Mouse (Mus musculus): ENCODE measurements around the gene Tbc1d20.

Gene Tbc1d20

DNA sequence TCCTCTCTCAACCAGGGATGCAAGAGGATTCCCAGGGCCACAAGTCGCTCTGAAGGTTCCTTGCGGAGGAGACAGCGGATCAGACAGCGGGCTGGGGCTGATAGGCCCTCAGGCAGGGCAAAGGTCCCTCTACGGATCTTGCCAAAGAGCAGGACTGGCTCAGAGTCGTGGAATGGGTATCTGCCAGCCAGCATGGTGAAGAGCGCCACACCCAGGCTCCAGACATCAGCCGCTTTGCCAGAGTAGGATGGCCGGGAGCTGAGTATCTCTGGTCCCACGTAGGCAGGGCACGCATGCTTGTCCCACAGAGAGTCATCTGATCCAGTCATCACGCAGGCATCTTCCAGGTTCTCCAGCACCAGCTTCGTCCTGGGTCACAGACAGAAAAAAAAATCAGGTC lies 44.7 kb downstream of the Tbc1d20 start:
- ChIA-PET CTCF (interaction anchor here in 1 of 4 experiments (1.4 to 5.1 kb wide), 2 partner anchors 25 to 27 kb away, joined by 4 to 28 read pairs; no protein-coding TSS in a partner anchor), POLR2A (interaction anchor here in 2 of 4 experiments (0.8 to 10.5 kb wide), 11 partner anchors 6 to 243 kb away, joined by 3 to 197 read pairs (median 14); partner anchors contain the start of genes Rbck1 (in 1 of the 2) and Tbc1d20 (in 1 of the 2))

DNA sequence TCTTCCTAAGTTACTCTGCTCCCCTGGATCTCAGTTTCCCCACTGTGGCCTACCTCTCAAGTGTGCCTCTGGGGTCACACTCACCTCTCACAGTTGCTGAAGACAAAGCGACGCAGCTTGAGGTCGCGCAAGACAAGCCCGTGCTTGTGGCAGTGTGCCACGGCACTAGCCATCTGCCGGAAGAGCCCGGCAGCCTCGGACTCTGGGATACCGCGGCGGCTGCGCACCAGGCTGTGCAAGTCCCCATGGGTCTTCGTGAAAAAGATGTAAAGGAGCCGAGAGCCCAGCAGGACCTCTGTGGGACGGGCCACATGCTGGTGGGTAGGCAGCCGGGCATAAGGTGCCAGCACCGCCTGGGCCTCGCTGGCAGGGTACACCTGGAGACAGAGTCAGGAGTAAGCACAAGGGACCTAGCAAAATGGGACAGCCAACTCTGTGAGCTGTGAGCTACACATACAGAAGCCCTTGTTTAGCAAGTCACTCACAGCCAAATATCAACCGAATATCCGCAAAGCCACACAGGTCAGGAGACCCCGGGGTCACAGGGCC lies 46.1 kb downstream of the Tbc1d20 start:
- ChIA-PET POLR2A (interaction anchor here in 3 of 4 experiments (0.6 to 10.5 kb wide), 25 partner anchors 8 to 320 kb away, joined by 3 to 197 read pairs (median 4); partner anchors contain the start of genes Tbc1d20 (in 2 of the 3), Csnk2a1 (in 1 of the 3), Nrsn2 (in 1 of the 3) and Rbck1 (in 1 of the 3)), CTCF (interaction anchor here in 3 of 4 experiments (0.5 to 5.1 kb wide), 7 partner anchors 24 to 251 kb away, joined by 3 to 28 read pairs (median 5); partner anchors contain the start of gene Tbc1d20 (in 2 of the 3))

DNA sequence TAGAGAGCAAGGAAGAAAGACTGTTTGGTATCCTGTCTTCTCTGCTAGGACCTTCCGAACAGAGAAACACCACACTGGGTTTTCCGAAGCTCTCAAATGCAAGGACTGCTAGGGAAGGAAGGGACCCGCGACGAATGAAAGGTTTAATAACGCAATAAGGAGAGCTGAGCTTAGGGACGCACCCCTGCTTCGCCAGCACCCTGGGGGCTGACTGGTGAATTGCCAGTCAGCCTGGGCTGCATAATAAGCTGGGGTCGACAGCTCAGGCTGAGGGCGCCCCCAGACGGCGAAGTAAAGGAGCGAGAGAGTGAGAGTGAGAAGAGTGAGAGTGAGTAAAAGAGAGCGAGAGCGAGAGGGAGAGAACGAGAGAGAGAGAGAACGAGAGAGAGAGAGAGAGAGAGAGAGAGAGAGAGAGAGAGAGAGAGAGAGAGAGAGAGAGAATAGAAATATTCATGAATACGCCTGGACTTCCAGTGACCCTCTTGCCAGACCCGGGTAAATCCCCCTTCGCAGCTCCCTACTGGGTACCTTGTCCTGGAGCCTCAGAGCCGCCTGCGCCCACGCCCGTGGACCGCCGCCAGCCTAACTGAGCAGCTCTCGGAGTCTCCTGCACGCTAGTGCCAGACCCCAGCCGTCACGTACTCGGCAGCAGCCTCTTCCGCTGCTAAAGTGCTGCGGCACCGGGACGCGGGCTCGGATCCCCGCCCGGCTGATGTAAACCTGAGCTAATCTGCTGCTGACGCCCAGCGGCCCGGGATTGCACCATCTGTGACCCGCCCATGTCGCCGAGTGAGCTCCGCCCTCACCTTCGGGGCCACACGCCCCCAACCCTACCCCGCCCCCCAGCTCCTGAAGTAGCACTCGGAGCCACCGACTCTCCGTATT lies 49.9 kb downstream of the Tbc1d20 start, which contains the start of gene Trib3:
TSS of gene Trib3 (minus strand) at position 704 of the 885 bp plus-strand sequence.
- POLR2A ChIA-PET = interaction anchor here (0.6 to 10.5 kb wide), 200 partner anchors 8 to 1434 kb away, joined by 3 to 197 read pairs (median 5); partner anchors contain the start of genes Rbck1 (in 3 of the 4), Srxn1 (in 3 of the 4), Tbc1d20 (in 3 of the 4) and Csnk2a1 (in 2 of the 4)
- CTCF ChIA-PET = interaction anchor here (0.5 to 5.6 kb wide), 104 partner anchors 8 to 1816 kb away, joined by 3 to 92 read pairs (median 3); partner anchors contain the start of genes Rbck1 (in 3 of the 4), Tbc1d20 (in 3 of the 4), Nrsn2 (in 1 of the 4) and Sox12 (in 1 of the 4)

GRCm38 (mm10) chr2:152344361-152344760 lies 50.7 kb downstream of the Tbc1d20 start:
- POLR2A ChIA-PET = interaction anchor here (0.5 to 10.5 kb wide), 170 partner anchors 7 to 1305 kb away, joined by 3 to 197 read pairs (median 6); partner anchors contain the start of genes Rbck1 (in 3 of the 4), Srxn1 (in 3 of the 4), Tbc1d20 (in 3 of the 4) and Csnk2a1 (in 2 of the 4)
- CTCF ChIA-PET = interaction anchor here (0.5 to 5.6 kb wide), 56 partner anchors 10 to 430 kb away, joined by 3 to 92 read pairs (median 4); partner anchors contain the start of genes Rbck1 (in 3 of the 4), Tbc1d20 (in 2 of the 4), Nrsn2 (in 1 of the 4) and Sox12 (in 1 of the 4)

DNA sequence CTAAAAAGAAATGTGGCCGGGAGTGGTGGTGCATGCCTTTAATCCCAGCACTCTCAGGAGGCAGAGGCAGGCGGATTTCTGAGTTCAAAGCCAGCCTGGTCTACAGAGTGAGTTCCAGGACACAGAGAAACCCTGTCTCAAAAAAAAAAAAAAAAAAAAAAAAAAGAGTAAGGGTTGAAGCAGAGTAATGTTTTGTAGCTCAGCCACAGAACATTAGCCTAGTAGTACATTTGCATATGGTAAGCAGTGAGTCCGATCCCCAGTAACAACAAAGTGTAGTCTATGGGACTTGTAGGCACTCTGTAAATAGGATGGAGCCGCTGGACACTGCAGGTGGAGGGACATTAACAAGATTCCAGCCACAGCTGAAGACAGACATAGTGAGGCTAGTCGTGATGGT lies 51.3 kb downstream of the Tbc1d20 start:
- ChIA-PET POLR2A (interaction anchor here (0.5 to 10.5 kb wide), 89 partner anchors 7 to 803 kb away, joined by 3 to 197 read pairs (median 7); partner anchors contain the start of genes Rbck1 (in 3 of the 4), Csnk2a1 (in 2 of the 4), Mcts2 (in 2 of the 4) and Tbc1d20 (in 2 of the 4)), CTCF (interaction anchor here (0.5 to 5.6 kb wide), 21 partner anchors 10 to 325 kb away, joined by 3 to 92 read pairs (median 6); partner anchors contain the start of gene Rbck1 (in 1 of the 4))

DNA sequence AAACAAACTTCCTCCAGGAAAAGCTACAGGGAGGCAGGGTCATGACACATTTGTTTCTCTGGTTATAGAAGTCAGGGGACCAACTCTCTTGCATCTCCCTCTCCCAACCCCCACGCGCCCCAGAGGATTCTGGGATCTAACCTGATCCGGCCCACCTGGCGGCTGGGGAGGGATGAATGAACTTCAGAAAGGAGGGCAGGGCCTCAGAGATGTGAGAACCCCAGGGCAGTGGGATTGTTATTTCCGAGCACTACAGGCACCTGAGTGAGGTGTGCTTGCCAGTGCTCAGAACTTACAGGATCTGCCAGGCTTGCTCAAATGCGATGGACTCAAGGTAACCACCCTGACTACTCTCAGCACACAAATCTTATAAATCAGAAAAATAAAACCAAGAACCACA lies 51.8 kb downstream of the Tbc1d20 start:
- CTCF ChIA-PET = interaction anchor here (0.6 to 5.6 kb wide), 11 partner anchors 14 to 325 kb away, joined by 3 to 92 read pairs (median 18); no protein-coding TSS in a partner anchor

DNA sequence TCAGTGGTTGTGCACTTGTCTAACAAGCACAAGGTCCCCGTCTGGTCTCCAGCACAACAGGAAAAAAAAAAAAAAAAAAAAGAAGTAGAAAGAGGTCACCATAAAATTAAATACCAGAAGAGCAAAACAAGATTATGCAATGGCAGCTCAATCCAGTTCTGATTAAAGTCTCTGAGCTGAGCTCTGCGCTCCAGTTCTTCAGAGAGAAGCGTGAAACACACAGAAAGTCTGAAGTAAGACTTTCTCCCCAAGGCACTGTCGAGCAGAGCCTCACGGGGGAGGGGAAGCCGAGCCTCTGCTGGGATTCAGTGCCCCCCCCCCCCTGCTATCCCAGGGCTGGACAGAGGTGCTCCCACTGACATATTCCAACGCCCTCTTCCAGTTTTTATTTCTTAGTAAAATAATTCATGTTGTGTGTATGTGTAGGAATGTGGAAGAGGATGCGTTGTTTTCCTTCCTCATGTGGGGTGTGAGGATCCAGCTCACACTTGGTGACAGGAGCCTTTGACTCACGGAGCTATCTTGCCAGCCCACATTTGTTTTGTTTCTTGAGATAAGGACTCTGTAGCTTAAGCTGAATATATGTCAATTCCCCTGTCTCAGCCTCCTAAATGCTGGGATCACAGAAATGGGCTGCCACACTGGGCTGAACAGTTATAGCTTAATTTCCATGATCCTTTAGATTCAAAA lies 53.3 kb downstream of the Tbc1d20 start:
- CTCF ChIA-PET = interaction anchor here (0.7 to 5.6 kb wide), 6 partner anchors 16 to 848 kb away, joined by 3 to 92 read pairs (median 5); no protein-coding TSS in a partner anchor
- POLR2A ChIA-PET = interaction anchor here (0.6 to 10.5 kb wide), 13 partner anchors 9 to 191 kb away, joined by 3 to 137 read pairs (median 3); no protein-coding TSS in a partner anchor

More for the DNA sequence above, 51.8 kb downstream of the Tbc1d20 start:
- POLR2A ChIA-PET = interaction anchor here (0.6 to 10.5 kb wide), 38 partner anchors 12 to 415 kb away, joined by 3 to 197 read pairs (median 14); partner anchors contain the start of genes Rbck1 (in 3 of the 4), Csnk2a1 (in 2 of the 4), Tbc1d20 (in 2 of the 4) and Sox12 (in 1 of the 4)

- CTCF ChIA-PET = interaction anchor here in 1 of 4 experiments (5.6 kb wide), 1 partner anchor 15 kb away, joined by 92 read pairs; no protein-coding TSS in a partner anchor
- POLR2A ChIA-PET = interaction anchor here in 2 of 4 experiments (0.8 to 10.5 kb wide), 10 partner anchors 10 to 53 kb away, joined by 3 to 137 read pairs (median 6); partner anchors contain the start of gene Rbck1 (in 2 of the 2)
Measured at GRCm38 (mm10) chr2:152347722-152348121, 54.1 kb downstream of the Tbc1d20 start.

DNA sequence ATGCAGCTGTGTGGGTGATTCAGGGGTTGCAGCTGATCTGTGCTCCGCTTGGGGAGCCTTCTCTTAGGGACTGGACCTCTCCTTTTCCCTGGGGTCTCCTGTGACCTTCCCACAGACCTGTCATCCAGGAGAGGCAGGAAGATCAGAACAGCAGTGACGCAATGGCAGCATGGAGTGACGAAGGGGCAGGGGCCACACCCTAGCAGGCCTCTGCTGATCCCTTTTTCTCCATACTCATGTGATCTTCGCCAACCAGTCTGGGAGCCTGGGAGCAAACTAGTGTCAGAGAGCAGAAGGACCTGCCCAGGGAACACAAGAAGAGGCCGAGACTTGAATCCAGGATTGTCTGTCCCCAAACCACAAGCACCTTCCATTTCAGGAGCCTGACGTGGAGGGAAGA lies 55.6 kb downstream of the Tbc1d20 start:
- ChIA-PET CTCF (interaction anchor here in 3 of 4 experiments (1.3 to 3.7 kb wide), 4 partner anchors 14 to 237 kb away, joined by 5 to 40 read pairs (median 13); no protein-coding TSS in a partner anchor), POLR2A (interaction anchor here in 3 of 4 experiments (0.6 to 5.9 kb wide), 64 partner anchors 8 to 459 kb away, joined by 3 to 116 read pairs (median 6); partner anchors contain the start of genes Rbck1 (in 2 of the 3), Tbc1d20 (in 2 of the 3), Trib3 (in 2 of the 3) and 6820408C15Rik (in 1 of the 3))

GRCm38 (mm10) chr2:152349842-152350540 lies 56.4 kb downstream of the Tbc1d20 start:
- CTCF ChIA-PET = interaction anchor here (0.7 to 3.7 kb wide), 11 partner anchors 10 to 330 kb away, joined by 3 to 40 read pairs (median 6); no protein-coding TSS in a partner anchor
- POLR2A ChIA-PET = interaction anchor here (0.6 to 5.9 kb wide), 120 partner anchors 8 to 1249 kb away, joined by 3 to 116 read pairs (median 4); partner anchors contain the start of genes Rbck1 (in 4 of the 4), Tbc1d20 (in 3 of the 4), Sox12 (in 2 of the 4) and Trib3 (in 2 of the 4)

DNA sequence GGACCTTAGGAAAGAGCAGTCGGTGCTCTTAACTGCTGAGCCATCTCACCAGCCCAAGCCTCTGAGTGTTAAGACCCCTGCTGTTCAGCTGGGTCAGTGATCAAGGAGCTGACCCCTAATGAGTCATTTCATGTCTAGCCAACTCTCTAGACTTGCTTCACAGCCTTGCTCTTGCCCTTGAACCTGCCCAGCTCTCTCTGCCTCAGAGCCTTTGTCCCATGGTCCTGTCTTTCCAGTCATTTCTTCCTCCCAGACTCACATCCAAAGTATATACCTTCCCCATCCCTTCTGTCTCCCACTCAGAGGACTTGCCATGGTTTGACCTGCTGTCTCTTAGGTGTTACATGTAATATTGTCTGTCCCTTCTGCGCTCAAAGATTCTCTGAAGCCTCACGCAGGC lies 63.6 kb downstream of the Tbc1d20 start:
- CTCF ChIA-PET = no interaction called here
- POLR2A ChIA-PET = interaction anchor here in 3 of 4 experiments (0.6 to 9.8 kb wide), 5 partner anchors 13 to 319 kb away, joined by 3 to 137 read pairs (median 43); partner anchors contain the start of gene Trib3 (in 3 of the 3)

DNA sequence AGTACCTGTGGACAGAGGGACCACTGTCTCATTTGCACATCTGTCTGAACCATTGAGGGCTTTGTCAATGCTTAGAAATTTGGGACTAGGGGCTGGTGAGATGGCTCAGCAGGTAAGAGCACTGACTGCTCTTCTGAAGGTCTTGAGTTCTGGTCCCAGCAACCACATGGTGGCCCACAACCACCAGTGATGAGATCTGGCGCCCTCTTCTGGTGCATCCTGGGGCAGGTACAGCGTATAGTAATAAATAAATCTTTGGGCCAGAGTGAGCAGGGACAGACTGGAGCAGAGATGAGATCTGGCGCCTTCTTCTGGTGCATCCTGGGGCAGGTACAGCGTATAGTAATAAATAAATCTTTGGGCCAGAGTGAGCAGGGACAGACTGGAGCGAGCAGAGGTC lies 65.3 kb downstream of the Tbc1d20 start:
- ChIA-PET CTCF (interaction anchor here in 1 of 4 experiments (1.0 to 1.2 kb wide), 2 partner anchors 14 to 52 kb away, joined by 3 read pairs; no protein-coding TSS in a partner anchor), POLR2A (interaction anchor here in 3 of 4 experiments (0.6 to 9.8 kb wide), 11 partner anchors 8 to 348 kb away, joined by 3 to 137 read pairs (median 6); partner anchors contain the start of genes Trib3 (in 3 of the 3) and Rbck1 (in 1 of the 3))

DNA sequence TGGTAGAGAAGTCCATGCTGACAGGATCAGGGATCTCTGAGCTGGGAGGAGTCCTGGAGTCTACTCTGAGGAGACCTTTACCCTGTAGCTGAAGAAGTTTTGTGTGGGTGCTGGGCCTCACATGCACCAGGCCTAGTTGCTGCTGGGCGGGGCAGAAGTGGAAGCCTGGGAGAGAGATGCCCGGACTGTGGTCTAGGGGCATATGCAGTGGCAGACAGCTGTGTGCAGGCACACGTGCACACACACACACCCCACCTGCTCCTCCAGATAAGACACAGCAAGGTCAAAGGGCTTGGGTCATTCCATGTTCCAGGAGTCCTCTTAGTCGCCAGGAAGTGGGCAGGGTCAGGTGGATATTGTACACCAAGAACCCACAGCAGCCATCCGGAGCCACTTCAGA lies 66.0 kb downstream of the Tbc1d20 start:
- CTCF ChIA-PET = interaction anchor here in 1 of 4 experiments (0.6 to 1.3 kb wide), 5 partner anchors 9 to 248 kb away, joined by 3 to 4 read pairs (median 3); no protein-coding TSS in a partner anchor

GRCm38 (mm10) chr2:152360271-152360775 lies 66.7 kb downstream of the Tbc1d20 start:
- CTCF ChIA-PET = interaction anchor here in 3 of 4 experiments (0.5 to 1.4 kb wide), 4 partner anchors 10 to 354 kb away, joined by 3 to 4 read pairs (median 4); no protein-coding TSS in a partner anchor
- POLR2A ChIA-PET = interaction anchor here in 3 of 4 experiments (0.6 to 9.8 kb wide), 10 partner anchors 10 to 267 kb away, joined by 3 to 137 read pairs (median 15); partner anchors contain the start of genes Trib3 (in 3 of the 3) and Rbck1 (in 1 of the 3)

More for the DNA sequence above, 66.0 kb downstream of the Tbc1d20 start:
- POLR2A ChIA-PET = interaction anchor here in 3 of 4 experiments (0.8 to 9.8 kb wide), 9 partner anchors 9 to 50 kb away, joined by 3 to 137 read pairs (median 23); partner anchors contain the start of genes Trib3 (in 3 of the 3) and Rbck1 (in 1 of the 3)

DNA sequence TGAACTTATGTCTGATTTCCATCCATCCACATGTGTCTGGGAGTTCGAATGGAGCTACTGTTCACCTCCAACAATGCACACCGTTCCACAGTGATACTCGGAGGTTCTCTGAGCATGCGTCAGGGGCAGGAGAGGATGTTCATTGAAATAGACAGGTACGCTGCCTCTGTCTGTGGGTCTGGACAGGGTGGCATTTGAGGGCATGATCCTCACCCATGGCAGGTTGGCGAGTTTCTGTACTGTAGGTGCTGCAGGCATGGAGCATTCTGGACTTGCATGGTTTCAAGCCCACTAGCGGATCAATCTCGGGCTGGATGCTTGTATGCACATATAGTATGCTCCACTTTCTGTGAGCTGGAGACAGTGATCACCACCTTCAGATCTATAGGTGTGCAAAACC lies 67.6 kb downstream of the Tbc1d20 start:
- CTCF ChIA-PET = interaction anchor here in 3 of 4 experiments (0.5 to 2.9 kb wide), 4 partner anchors 11 to 355 kb away, joined by 3 to 92 read pairs (median 4); partner anchors contain the start of gene Trib3 (in 1 of the 3)
- POLR2A ChIA-PET = interaction anchor here in 3 of 4 experiments (0.6 to 9.8 kb wide), 11 partner anchors 10 to 1564 kb away, joined by 3 to 137 read pairs (median 7); partner anchors contain the start of gene Trib3 (in 3 of the 3)
